Mouse (Mus musculus) liver, adult 2 months (tissue): ENCODE measurements around the gene Rbms1.

Experiments used
- CTCF ChIP-seq: fragments of 200-500 bp; IDR thresholded peaks from 2 replicates; pipeline ENCODE4 v1.5.1; 2011; ENCODE audit warnings: low read depth, low read length, control low read depth
- POLR2A ChIP-seq: fragments of 200-500 bp; IDR thresholded peaks from 2 replicates; pipeline ENCODE4 v1.6.1; 2011; ENCODE audit warnings: low read length, control low read depth; ENCODE audit not compliant: insufficient read depth; ENCODE audit errors: extremely low read depth

GRCm38 (mm10) chr2:60801571-60802155, 161.3 kb downstream of the Rbms1 start:
- no peak for TF ChIP-seq CTCF
- TF ChIP-seq POLR2A: no peak
